Mouse (Mus musculus) ovary, postnatal 10 days (tissue): ENCODE measurements at regions not wholly inside any gene's neighbourhood (a gene's known extent, or its start where the extent isn't known, plus 50 kb on each side); places are given as distances from the start of the nearest gene placed in this dataset.

Experiments used
- DNase-seq: peaks from one replicate; pipeline ENCODE4 v3.0.0; 2022; ENCODE audit warnings: low spot score

DNA sequence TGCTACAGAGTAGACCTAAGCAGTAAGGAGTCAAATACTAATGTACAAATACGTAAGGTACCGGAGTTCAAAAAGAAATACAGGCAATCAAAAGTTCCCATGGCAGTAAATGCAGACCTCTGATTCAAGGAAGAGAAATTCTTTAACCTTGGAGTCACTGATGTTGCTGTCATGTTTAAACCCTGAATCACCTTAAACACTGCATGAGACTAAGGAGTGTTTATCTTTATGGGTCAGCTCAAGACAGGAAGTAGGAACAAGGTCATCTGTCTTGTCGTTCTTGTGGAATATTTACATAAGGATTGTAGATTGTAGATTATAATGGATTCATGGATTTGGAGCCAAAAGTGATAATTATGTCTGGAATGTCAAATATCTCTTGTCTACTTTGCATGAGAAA lies 1708.7 kb upstream of the Slc10a2 start:
- no peak for DNase-seq

DNA sequence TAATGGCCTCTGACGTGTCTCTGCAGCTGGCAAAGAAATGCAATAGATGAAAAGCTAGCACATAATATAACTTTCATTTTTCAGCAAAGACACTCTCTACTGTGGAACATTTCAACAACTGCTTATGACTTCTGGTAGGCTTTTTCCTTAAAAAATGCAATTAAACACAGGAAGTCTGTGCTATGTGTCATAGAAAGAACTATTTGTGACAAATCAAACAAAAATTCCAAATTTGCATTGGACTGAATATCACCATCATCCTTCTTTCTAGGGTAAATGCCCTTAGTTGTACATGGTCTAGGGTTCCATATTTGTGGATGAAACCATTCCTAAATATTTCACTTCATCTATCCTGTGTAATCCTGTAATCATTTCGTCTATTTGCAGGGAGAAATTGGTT lies 1702.0 kb upstream of the Slc10a2 start:
- no peak for DNase-seq

DNA sequence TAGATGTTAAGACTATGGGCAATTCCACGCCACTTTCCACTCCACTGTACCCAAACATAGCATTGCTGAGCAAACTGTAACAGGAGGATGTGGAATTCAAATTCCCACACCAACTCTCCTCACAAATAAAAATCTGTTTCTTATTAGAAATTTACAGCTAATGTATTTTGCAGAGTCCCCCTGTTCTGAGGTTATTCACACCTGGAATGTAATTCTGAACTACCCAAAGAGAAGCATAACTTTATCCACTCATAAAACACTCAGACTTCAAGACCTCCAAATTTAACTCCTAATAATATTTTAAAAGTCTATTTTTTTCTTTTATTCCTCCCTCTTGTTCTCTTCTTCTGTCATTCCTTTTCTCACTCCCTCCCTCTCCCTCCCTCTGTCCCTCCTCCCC lies 1698.0 kb upstream of the Slc10a2 start:
- DNase-seq = no peak

DNA sequence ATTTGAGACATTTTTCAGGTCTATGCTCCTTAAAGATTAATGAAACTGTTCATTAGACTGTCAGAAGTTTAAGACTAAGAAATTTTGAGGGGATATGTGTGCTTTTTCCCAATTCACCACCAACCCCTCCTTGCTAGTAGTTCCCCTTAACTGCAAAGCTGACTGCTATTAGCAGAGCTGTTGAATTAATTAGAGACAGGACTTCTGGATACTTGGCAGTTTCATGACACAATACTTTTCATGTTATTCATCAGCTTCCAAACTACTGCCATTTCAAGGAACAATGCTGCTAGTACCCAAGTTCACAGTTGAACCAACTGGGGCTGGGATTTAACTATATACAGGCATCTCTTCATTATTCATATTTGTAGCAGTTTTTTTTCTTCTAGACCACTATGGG lies 1695.9 kb upstream of the Slc10a2 start:
- no peak for DNase-seq

DNA sequence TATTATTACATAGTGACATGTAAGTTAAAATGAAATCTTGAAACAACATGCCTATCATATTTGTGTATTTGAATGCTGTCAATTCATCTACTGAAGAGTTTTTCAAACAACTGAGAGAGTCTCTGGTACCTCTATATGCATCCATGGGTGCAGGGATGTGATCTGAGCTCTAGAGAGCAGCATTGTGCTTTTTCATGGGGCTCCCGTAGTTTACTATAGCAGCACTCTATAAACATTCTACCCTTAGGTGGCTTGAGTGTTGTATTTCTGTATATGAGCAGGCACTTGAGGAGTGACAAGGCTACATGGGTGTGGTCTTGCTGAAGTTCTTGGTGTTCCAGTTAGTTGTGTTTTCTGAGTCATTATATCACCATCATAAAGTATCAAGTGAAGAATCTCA lies 1683.9 kb upstream of the Slc10a2 start:
- no peak for DNase-seq

DNA sequence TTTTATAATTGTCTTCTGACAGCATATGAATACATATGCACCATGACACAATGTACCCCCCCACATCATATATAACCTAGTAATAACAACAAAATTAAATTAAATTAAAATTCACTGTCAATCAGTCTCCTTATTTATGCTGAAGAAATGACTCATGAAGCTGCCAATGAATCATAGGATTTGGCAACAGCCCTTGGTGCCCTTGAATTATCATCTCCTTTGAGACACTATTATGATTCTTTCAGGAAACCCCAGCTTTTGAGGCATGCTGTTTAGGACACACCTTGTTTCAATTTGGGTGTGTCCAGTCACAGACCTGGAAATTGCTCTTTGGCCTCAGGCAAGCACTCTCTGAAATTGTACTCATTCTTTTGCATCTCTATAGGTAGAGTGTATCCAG lies 1675.8 kb upstream of the Slc10a2 start:
- no peak for DNase-seq

DNA sequence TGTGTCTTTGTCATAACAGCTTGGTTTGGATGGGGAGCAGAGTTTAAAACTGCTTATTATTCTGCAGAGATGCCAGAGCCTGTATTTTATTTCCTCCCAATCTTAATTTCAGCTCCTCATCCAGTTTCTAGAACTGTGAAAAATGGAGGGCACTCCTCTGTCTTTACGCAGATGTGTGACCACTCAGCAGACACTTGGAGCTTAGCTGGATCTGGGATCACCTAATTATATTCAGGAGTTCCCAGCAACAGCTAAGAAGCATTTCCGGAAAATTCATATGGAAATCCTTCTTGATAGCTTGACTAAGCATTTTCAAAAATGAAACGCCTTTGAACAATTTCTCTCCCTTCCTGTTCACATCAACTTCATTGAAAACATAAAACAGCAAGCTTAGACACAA lies 1670.0 kb upstream of the Slc10a2 start:
- DNase-seq = no peak

DNA sequence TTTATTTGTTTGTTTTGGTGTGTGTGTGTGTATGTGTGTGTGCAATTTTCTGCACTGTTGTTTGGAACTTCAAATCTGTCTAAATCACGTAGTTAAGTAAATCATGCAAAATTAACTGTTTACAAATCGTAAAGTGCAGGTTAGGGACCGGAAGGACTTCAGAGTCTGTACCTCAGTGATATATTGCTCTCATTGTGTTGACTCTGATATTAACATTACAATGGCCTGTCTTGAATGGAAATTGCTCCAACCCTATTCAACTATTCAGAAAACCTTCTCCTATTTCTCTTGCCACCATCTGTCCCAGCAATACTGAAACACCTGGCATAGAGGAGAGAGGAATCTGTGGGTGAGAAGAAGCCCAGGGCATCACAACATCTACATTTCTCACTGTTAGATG lies 1624.4 kb upstream of the Slc10a2 start:
- DNase-seq = no peak

DNA sequence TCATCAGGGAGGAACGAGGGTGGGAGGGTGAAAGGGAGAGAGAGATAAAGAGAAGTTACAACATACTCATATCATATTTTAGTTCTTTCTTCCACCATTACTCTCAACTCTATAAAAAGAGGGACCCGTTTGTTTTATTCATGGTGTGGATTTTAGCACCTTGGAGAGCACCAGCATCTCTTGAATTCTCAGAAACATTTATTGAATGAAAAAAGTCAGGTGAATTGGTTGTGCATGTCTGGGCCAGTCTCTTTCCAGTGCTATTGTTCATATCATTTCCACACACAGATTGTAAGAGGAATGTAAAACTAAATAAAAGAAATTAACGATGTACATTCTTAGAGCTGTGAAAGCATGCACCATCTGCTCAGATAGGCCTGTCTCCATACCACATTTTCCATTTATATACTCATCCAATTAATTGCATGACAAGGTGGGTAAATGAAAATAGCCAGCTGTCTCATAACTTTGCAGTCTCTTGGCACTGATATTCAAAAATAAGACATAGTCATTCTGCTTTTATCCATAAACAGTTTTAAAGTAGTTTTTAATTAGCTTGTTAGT lies 1603.8 kb upstream of the Slc10a2 start:
- DNase-seq = no peak

DNA sequence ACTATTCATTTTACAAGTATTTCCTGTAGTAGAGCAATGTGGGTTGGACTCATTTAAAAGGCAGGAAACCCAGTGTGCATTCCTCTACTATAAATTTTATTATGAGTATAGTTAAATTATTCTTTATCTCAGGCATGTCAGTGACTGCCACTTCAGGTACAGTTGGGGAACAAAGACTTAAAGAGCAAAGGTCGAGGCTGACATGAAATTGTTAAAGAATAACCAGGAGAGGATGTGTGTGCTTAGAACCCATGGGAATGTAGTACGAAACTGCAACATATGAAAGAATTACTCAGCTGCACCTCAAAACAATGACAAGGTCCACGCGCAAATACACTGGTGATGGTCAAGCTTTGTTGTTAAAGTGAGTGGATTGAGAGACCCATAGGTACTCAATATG lies 1583.4 kb upstream of the Slc10a2 start:
- DNase-seq = no peak

DNA sequence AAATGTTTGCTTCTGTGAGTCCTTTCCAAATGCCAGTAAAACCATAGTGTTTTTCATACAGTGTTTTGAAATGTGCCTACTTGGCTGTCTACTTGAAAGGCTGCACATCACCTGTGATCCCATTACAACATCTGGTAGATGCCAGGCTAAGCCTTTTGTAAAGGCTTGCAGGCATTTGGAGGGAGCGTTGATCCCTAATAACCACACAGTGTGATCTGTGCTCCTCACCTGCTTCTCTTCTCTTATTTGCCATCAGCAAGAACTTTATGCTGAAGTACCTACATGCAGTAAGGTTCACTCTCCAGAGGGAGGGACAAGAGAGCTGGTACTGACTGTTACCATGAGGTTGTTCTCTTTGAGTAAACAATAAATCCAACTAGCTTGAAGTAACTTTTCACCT lies 1553.7 kb upstream of the Slc10a2 start:
- DNase-seq = no peak

DNA sequence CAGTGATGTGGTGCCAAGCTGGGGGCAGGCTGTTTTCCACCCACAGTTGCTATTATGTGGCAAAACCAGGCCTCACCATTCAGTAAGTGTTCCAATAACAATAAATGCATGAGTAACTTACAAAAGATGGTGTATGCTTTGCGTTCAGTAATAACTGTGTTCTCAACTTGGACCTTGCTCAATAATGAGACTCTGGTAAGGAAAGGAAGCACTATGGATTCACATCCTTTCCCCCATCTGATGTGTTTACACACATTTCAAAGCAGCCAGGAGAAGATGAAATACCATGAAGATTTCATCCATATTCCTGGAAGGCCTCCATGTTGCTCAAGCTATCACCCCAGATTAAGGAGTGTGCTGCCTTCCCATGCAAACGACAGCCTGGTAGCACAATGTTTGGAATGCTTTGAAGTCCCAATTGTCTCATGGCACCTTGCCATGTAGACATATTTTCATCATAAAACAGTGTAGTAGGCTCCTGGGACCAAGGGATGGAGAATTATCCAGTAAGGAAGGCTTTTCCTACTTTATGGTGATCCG lies 1552.4 kb upstream of the Slc10a2 start:
- no peak for DNase-seq

DNA sequence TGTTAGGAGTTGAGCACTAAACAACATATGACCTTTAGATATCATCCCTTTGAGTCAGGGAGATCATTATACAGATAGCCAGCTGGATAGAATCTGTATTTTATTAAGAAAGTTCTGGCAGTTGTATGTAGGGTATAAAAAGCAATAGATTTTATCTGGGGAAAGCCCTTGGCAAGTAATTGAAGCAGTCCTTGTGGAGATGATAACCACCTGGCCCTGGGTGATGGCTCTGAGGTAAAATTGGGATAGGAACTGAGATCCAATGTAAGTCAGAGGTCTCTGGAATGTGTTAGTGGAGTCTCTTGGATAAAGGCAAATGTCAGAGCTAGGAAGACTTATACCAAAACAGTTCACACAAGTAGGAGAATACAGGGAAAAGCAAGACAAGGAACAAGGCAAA lies 1547.0 kb upstream of the Slc10a2 start:
- no peak for DNase-seq

DNA sequence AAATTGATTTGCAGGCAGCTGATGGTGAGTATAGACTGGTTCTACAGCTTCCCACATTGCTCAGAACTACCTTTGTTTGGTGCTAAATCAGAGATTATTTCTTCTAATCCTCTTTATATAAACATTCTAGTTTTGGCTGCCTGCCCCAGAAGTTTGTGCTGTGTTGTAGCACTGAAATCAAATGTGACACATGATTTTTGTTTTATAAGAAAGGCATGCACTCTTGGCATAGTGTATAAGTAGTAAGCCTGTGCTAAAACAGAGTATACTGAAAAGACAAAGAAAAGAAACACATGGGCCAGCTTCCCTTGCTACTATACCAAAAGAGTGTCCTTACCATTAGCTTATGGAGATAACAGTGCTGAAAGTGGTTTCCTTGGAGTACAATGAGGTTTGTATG lies 1542.9 kb upstream of the Slc10a2 start:
- DNase-seq = no peak

DNA sequence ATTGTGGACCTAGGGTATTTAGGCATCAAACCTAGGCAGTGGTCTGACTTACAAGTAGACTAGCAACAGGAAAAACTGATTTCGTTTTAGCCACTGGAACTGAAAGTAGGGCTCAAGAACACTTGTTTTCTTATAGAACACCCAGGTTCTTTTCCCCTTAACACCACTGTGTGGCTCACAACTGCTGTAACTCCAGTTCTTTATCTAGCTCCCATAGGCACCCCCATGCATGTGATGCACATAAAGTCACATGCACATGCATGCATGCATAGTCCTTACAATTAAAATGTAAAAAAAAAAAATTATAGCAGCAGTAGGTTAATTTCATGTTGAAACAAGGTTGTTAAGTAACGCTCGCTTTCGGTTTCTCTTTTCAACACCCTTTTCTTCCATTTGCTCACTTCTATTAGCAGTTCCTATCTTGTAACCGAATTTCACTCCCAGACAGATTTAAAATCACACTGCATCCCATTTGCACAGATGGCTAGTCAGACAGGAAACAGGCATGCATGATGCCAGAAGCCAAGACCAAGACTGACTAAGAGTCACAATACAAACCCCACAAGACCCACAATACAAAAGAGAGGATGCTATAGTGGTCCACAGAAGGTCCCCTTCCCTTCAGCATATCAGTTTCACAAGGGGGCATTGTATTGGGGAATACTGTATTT lies 1540.3 kb upstream of the Slc10a2 start:
- DNase-seq = no peak

DNA sequence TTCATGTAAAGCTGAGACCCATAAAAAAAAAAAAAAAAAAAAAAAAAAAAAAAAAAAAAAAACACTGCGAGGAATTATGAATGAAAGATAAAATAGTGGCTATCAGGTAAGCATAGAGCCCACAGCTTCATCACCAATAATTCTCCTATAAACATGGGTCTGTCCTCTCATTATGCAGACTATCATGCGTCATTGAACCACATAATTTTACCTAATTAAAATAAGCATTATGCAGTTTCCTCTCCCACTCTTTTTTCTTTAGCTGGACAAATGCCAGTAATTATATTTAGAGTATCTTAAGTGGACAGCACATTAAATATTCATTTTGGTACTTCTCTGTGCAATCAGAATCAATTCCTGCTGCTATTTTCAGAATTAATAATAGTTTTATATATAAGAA lies 1539.2 kb upstream of the Slc10a2 start:
- DNase-seq = no peak

DNA sequence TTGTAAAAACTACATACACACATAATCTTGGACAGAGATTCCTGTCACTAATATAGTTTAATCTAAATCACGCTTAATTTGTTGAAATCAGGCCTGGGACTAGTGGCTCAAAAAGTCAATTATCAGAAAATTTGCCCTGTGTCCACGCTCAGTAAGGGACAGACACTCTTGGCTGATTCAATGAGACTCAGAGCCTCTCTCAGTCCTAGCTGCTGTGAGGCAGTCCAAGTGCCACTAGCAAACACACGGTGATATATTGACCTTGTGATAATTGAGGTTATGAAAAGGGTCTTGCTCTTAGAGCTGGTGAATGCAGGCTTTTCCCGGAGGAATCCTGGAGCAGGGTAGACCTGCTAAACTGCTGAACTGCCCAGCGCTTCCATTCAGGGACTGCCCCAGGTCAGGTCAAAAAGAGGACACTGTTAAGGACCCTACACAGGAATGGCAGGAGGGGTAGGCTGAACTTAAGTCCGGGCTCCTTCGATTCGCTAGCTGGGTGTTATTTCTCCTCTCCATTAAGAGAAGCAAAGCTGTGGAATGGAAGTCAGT lies 1521.9 kb upstream of the Slc10a2 start:
- no peak for DNase-seq

DNA sequence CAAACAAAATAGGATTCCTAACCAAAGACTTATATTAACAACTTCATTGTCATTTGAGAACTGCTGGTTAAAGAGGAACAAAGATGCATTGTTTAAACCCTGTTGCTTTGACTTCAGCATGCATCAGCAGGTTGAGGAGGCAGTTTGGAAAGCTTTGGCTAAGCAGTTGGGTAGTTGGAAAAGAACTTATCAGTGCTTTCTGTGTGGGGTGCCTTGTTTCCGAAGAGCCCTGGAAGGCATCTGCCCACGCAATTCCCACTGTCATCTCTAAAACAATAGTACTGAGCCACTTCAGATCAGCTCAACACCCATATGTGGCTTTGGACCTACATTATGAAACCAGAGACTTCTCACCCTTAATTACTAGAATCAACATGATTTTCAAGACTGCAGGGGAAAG lies 1503.7 kb upstream of the Slc10a2 start:
- DNase-seq = no peak

DNA sequence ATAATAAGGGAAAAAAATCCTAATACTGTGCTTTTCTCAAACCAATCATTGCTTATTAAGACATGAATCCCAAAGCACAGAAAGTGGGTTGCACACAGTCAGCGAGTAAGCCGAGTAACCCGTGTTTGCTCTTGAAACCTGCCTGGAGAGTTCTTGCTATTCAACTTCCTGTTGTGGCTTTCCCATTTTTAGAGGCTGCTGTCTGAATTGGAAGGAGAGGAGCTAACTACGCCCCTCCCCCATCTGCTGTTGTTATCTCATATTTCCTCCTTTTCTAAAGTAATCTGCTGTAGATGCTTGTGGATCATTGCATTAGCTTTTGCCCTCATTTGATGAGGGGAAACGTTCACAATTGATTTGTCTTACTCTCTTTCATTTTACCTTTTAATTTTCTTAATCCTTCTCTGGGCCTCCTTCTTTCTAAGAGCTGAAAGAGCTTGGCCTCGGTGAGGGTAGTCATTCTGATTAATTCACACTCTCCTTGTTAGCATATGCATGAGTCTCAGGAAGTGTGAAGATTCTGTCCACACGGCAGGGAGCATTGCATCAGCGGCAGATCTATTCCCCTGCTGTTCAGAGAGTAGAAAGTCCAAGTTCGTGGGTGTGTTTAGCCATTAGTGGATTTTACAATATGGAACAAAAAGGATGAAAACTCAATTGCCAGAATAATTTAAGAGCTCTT lies 1501.8 kb upstream of the Slc10a2 start:
- DNase-seq = no peak

DNA sequence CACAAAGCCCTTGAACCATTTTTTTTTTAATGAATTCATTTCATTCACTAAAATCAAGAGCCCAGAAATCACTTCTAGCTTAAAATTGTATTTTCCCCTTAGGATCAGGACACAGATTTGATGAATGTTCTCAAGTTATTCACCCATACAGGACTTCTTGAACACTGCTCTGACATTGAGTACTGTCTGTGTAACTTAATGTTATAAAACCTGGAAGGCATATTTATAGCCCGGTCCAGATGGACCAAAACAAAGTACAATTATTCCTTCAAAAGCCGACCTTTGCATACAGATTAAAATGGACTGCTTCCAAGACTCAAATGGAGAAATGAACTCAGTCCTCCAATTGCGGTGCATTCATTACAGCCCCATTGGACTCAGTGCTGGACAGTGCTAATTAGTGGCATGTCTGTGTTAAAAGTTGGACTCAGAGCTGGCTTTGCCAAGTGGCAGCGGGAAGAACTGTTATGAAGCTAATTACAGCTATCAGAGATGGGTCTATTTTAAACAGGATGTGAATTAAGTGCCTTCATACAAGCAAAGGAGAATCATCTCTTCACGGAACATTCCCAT lies 1499.2 kb upstream of the Slc10a2 start:
- no peak for DNase-seq

DNA sequence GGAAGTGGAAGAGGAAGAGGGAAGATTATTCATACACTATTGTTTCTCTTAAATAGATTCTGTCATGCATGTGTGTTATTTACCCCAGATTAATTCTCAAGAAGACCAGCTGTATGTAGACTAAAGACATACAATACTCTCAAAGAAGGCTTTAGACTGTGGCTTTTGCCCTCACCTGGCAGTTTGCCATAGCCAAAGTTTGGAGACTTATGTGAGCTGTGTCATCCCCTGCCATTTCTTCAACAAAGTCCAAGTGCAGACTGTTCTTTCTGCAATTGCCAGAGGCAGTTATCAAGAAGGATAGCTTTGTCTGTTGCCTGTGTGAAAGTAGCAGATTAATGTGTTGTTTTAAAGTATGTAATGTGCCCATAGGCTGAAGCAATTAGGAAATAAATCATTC lies 1485.0 kb upstream of the Slc10a2 start:
- no peak for DNase-seq

DNA sequence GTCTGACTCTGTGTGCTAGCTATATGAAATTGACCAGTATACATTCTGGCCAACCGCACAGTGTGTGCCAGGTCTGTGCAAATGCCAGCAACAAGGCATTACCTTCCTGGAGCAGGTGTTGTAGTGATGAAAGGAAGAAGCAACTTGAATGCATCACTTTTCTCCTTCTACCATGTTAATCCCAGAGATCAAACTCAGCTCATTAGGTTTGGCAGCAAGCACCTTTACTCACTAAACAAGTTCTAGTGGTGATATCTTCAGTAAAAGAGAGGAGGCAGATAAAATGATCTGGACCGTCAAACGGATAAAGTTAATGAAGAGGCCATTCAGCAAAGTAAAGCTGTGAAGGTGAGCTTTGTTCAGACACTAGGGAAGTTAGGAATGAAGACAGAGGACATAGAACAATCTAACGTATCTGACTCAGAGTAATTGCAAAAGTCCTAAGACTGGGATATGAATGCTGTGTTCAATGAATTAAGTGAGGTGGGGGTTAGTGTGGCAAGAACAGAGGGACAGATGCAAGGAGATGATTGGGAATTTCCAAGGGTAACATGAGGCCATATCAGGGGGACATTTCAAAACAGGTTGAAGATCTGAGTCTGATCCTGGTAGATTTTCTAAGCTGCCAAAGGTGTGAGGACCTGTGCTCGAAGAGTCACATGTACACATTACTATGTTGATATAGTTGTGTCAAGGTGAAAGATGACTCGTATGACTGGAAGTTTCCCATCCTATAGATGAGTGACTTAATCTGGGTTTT lies 1478.4 kb upstream of the Slc10a2 start:
- no peak for DNase-seq
